ENCODE assay signal across 1 mouse cellular context in the genomic region with DNA sequence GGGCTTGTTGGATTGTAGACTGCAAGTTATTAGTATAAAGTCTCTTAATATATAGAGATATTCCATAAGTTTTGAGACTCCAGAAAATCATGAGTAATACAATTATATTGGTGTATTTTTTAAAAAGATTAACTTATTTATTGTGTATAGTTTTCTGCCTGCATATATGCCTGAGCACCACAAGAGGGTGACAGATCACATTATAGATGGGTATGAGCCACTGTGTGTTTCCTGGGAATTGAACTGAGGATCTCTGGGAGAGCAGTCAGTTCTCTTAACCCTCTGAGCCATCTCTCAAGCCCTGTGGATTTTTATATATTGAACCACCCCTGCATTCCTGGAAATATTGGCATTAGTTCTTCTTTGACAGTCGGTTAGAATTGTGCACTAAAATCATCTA.
TF ChIP-seq lines count a peak whose summit lies in the region.

No protein-coding gene starts in this region.

TF ChIP-seq in MEL, 35 proteins besides CTCF, POLR2A, EP300 and RAD21:
- 0 out of 2 replicates have a peak, but pooled peaks have one; percentile 5 for TF ChIP-seq SMC3 (IDR thresholded peaks at IDR 0.05; ENCODE audit: low read depth, low read length)
- TF ChIP-seq ETS1 (IDR thresholded peaks at IDR 0.05; ENCODE audit: low read depth, low read length) = no peak
